Mouse (Mus musculus): ENCODE data around the gene Erbin. TPM values are rescaled to one million over a fixed set of nuclear protein-coding genes. Genes with fewer than 3 reads are reported as not detected.
A peak's percentile ranks its signal among the peaks of the same experiment; 100 is the strongest.

Erbin gene
- polyA plus RNA-seq, 1 experiment from 2014 or later: 34.0 TPM

- H3K4me3 ChIP-seq (ENCODE audit: low read depth, low read length): no peak overlapping the region
- ATAC-seq (ENCODE audit: low FRiP score) (no peak), DNase-seq (ENCODE audit: low spot score) (peak; percentile 4)
- H3K27ac ChIP-seq (ENCODE audit: low read depth, low read length): no peak overlapping the region
- 75% methylated on average over 8 of the region's 8 CpGs for WGBS
- H3K36me3 ChIP-seq (ENCODE audit: control insufficient read depth, insufficient read depth, low read length): no peaks in the 10 kb centered on the region
- no peak overlapping the region for H3K9ac ChIP-seq (ENCODE audit: low read depth, low read length)
- H3K4me2 ChIP-seq (replicated peaks; ENCODE audit: low read depth, low read length): no peak overlapping the region
- no peaks in the 10 kb centered on the region for H3K4me1 ChIP-seq (replicated peaks; ENCODE audit: control insufficient read depth, insufficient read depth, low read length)
- no peaks in the 10 kb centered on the region for H3K9me3 ChIP-seq (ENCODE audit: control insufficient read depth, low read length)
- H3K27me3 ChIP-seq (ENCODE audit: control insufficient read depth, insufficient read depth, low read length): no peaks in the 10 kb centered on the region
Measured at GRCm38 (mm10) chr13:103957175-103957940, 37.0 kb upstream of the Erbin start.

- WGBS: 60% methylated on average over 2 of the region's 2 CpGs
- Histone ChIP-seq H3K36me3 (ENCODE audit: control insufficient read depth, insufficient read depth, low read length) (no peaks in the 10 kb centered on the region), H3K9me3 (ENCODE audit: control insufficient read depth, low read length) (no peaks in the 10 kb centered on the region), H3K4me2 (replicated peaks; ENCODE audit: low read depth, low read length) (no peak overlapping the region), H3K27me3 (ENCODE audit: control insufficient read depth, insufficient read depth, low read length) (no peaks in the 10 kb centered on the region), H3K9ac (ENCODE audit: low read depth, low read length) (no peak overlapping the region), H3K27ac (ENCODE audit: low read depth, low read length) (no peak overlapping the region), H3K4me1 (replicated peaks; ENCODE audit: control insufficient read depth, insufficient read depth, low read length) (no peaks in the 10 kb centered on the region), H3K4me3 (ENCODE audit: low read depth, low read length) (no peak overlapping the region)
- no peak for DNase-seq (ENCODE audit: low spot score)
- ATAC-seq (ENCODE audit: low FRiP score): no peak
Measured at GRCm38 (mm10) chr13:103955652-103956051, 35.3 kb upstream of the Erbin start.

- no peak overlapping the region for H3K4me3 ChIP-seq (ENCODE audit: low read depth, low read length)
- no peaks in the 10 kb centered on the region for H3K4me1 ChIP-seq (replicated peaks; ENCODE audit: control insufficient read depth, insufficient read depth, low read length)
- no peaks in the 10 kb centered on the region for H3K9me3 ChIP-seq (ENCODE audit: control insufficient read depth, low read length)
- H3K9ac ChIP-seq (ENCODE audit: low read depth, low read length): no peak overlapping the region
- no peaks in the 10 kb centered on the region for H3K36me3 ChIP-seq (ENCODE audit: control insufficient read depth, insufficient read depth, low read length)
- no peak for ATAC-seq (ENCODE audit: low FRiP score)
- no peaks in the 10 kb centered on the region for H3K27me3 ChIP-seq (ENCODE audit: control insufficient read depth, insufficient read depth, low read length)
- WGBS: 93% methylated on average over 7 of the region's 7 CpGs
- no peak overlapping the region for H3K27ac ChIP-seq (ENCODE audit: low read depth, low read length)
- DNase-seq (ENCODE audit: low spot score): no peak
- no peak overlapping the region for H3K4me2 ChIP-seq (replicated peaks; ENCODE audit: low read depth, low read length)
Measured at GRCm38 (mm10) chr13:103951393-103951792, 31.1 kb upstream of the Erbin start.

GRCm38 (mm10) chr13:103940796-103941195 lies 20.5 kb upstream of the Erbin start:
- Histone ChIP-seq H3K9ac (ENCODE audit: low read depth, low read length) (no peak overlapping the region), H3K9me3 (ENCODE audit: control insufficient read depth, low read length) (no peaks in the 10 kb centered on the region), H3K27me3 (ENCODE audit: control insufficient read depth, insufficient read depth, low read length) (no peaks in the 10 kb centered on the region), H3K4me1 (replicated peaks; ENCODE audit: control insufficient read depth, insufficient read depth, low read length) (no peaks in the 10 kb centered on the region), H3K36me3 (ENCODE audit: control insufficient read depth, insufficient read depth, low read length) (no peaks in the 10 kb centered on the region), H3K4me3 (ENCODE audit: low read depth, low read length) (no peak overlapping the region), H3K27ac (ENCODE audit: low read depth, low read length) (no peak overlapping the region), H3K4me2 (replicated peaks; ENCODE audit: low read depth, low read length) (no peak overlapping the region)
- no peak for ATAC-seq (ENCODE audit: low FRiP score)
- DNase-seq (ENCODE audit: low spot score): no peak
- WGBS: 85% methylated on average over 2 of the region's 2 CpGs

GRCm38 (mm10) chr13:103924586-103924985 lies 4.3 kb upstream of the Erbin start:
- Histone ChIP-seq H3K27me3 (ENCODE audit: control insufficient read depth, insufficient read depth, low read length) (no peaks in the 10 kb centered on the region), H3K4me3 (ENCODE audit: low read depth, low read length) (no peak overlapping the region), H3K9me3 (ENCODE audit: control insufficient read depth, low read length) (no peaks in the 10 kb centered on the region), H3K4me1 (replicated peaks; ENCODE audit: control insufficient read depth, insufficient read depth, low read length) (peaks cover 2% of the 10 kb centered on the region; the same call in 1 of the 2 replicates), H3K9ac (ENCODE audit: low read depth, low read length) (no peak overlapping the region), H3K36me3 (ENCODE audit: control insufficient read depth, insufficient read depth, low read length) (no peaks in the 10 kb centered on the region), H3K27ac (ENCODE audit: low read depth, low read length) (no peak overlapping the region), H3K4me2 (replicated peaks; ENCODE audit: low read depth, low read length) (no peak overlapping the region)
- no peak for ATAC-seq (ENCODE audit: low FRiP score)
- DNase-seq (ENCODE audit: low spot score): no peak
- 84% methylated on average over 6 of the region's 6 CpGs for WGBS

GRCm38 (mm10) chr13:103923402-103924065 lies 3.2 kb upstream of the Erbin start:
- Histone ChIP-seq H3K4me1 (replicated peaks; ENCODE audit: control insufficient read depth, insufficient read depth, low read length) (peaks cover 2% of the 10 kb centered on the region; the same call in 1 of the 2 replicates), H3K4me2 (replicated peaks; ENCODE audit: low read depth, low read length) (no peak overlapping the region), H3K27ac (ENCODE audit: low read depth, low read length) (no peak overlapping the region), H3K4me3 (ENCODE audit: low read depth, low read length) (no peak overlapping the region), H3K27me3 (ENCODE audit: control insufficient read depth, insufficient read depth, low read length) (no peaks in the 10 kb centered on the region), H3K9ac (ENCODE audit: low read depth, low read length) (no peak overlapping the region), H3K36me3 (ENCODE audit: control insufficient read depth, insufficient read depth, low read length) (no peaks in the 10 kb centered on the region), H3K9me3 (ENCODE audit: control insufficient read depth, low read length) (no peaks in the 10 kb centered on the region)
- DNase-seq (ENCODE audit: low spot score) (no peak), ATAC-seq (ENCODE audit: low FRiP score) (no peak)
- WGBS: 85% methylated on average over 6 of the region's 6 CpGs

GRCm38 (mm10) chr13:103921831-103922380 lies 1.6 kb upstream of the Erbin start:
- Histone ChIP-seq H3K9ac (ENCODE audit: low read depth, low read length) (peak overlapping the region; percentile 99), H3K4me3 (ENCODE audit: low read depth, low read length) (peak overlapping the region; percentile 90), H3K36me3 (ENCODE audit: control insufficient read depth, insufficient read depth, low read length) (no peaks in the 10 kb centered on the region), H3K9me3 (ENCODE audit: control insufficient read depth, low read length) (no peaks in the 10 kb centered on the region), H3K4me1 (replicated peaks; ENCODE audit: control insufficient read depth, insufficient read depth, low read length) (peaks cover 2% of the 10 kb centered on the region; the same call in 1 of the 2 replicates), H3K27ac (ENCODE audit: low read depth, low read length) (peak overlapping the region; percentile 100), H3K4me2 (replicated peaks; ENCODE audit: low read depth, low read length) (peak overlapping the region; percentile 71), H3K27me3 (ENCODE audit: control insufficient read depth, insufficient read depth, low read length) (no peaks in the 10 kb centered on the region)
- DNase-seq (ENCODE audit: low spot score) (no peak), ATAC-seq (ENCODE audit: low FRiP score) (peak; percentile 43)
- 19% methylated on average over 11 of the region's 11 CpGs for WGBS

- H3K9ac ChIP-seq (ENCODE audit: low read depth, low read length): peak overlapping the region; percentile 99
- DNase-seq (ENCODE audit: low spot score) (peak; percentile 88), ATAC-seq (ENCODE audit: low FRiP score) (peak; percentile 93)
- H3K9me3 ChIP-seq (ENCODE audit: control insufficient read depth, low read length): no peaks in the 10 kb centered on the region
- no peaks in the 10 kb centered on the region for H3K27me3 ChIP-seq (ENCODE audit: control insufficient read depth, insufficient read depth, low read length)
- peak overlapping the region; percentile 90 for H3K4me3 ChIP-seq (ENCODE audit: low read depth, low read length)
- under 1% methylated on average over 41 of the region's 125 CpGs for WGBS
- peak overlapping the region; percentile 100 for H3K27ac ChIP-seq (ENCODE audit: low read depth, low read length)
- peak overlapping the region; percentile 71 for H3K4me2 ChIP-seq (replicated peaks; ENCODE audit: low read depth, low read length)
- peaks cover 2% of the 10 kb centered on the region; the same call in 1 of the 2 replicates for H3K4me1 ChIP-seq (replicated peaks; ENCODE audit: control insufficient read depth, insufficient read depth, low read length)
- no peaks in the 10 kb centered on the region for H3K36me3 ChIP-seq (ENCODE audit: control insufficient read depth, insufficient read depth, low read length)
Measured at GRCm38 (mm10) chr13:103920933-103921830, 868 bp upstream of the Erbin start.
